Mouse (Mus musculus): ENCODE measurements around the gene Rnf43. TPM values are rescaled to one million over a fixed set of nuclear protein-coding genes. Genes with fewer than 3 reads are reported as not detected.

Rnf43 gene
- polyA plus RNA-seq, 1 experiment = 19.6 TPM

GRCm38 (mm10) chr11:87629859-87630258 lies 32.7 kb upstream of the Rnf43 start:
- Histone ChIP-seq H3K27me3 (ENCODE audit: control insufficient read depth, insufficient read depth, low read length) (no peaks in the 10 kb centered on the region), H3K36me3 (ENCODE audit: control insufficient read depth, insufficient read depth, low read length) (peaks cover 8% of the 10 kb centered on the region; the same call in 1 of the 2 replicates), H3K27ac (ENCODE audit: insufficient read depth, low read depth, low read length) (no peak overlapping the region)

GRCm38 (mm10) chr11:87638793-87639192 lies 23.7 kb upstream of the Rnf43 start:
- Histone ChIP-seq H3K36me3 (ENCODE audit: control insufficient read depth, insufficient read depth, low read length) (no peaks in the 10 kb centered on the region), H3K27ac (ENCODE audit: insufficient read depth, low read depth, low read length) (peak overlapping the region; percentile 30; the same call in 1 of the 2 replicates), H3K4me1 (ENCODE audit: control insufficient read depth, insufficient read depth, insufficient read length, low read length) (peaks cover 2% of the 10 kb centered on the region; the same call in 1 of the 2 replicates), H3K4me3 (ENCODE audit: low read depth, low read length) (peak overlapping the region; percentile 76), H3K27me3 (ENCODE audit: control insufficient read depth, insufficient read depth, low read length) (no peaks in the 10 kb centered on the region)
- whole genome bisulfite sequencing = 32% methylated on average over 2 of the region's 2 CpGs
- no peak for TF ChIP-seq POLR2A (IDR thresholded peaks at IDR 0.05; ENCODE audit: low read depth, low read length)
- no peak for TF ChIP-seq CTCF (IDR thresholded peaks at IDR 0.05; ENCODE audit: extremely low read depth, insufficient read length, insufficient replicate concordance, low read depth, low read length)

More at GRCm38 (mm10) chr11:87629859-87630258, 32.7 kb upstream of the Rnf43 start:
- Histone ChIP-seq H3K4me3 (ENCODE audit: low read depth, low read length) (no peak overlapping the region), H3K4me1 (ENCODE audit: control insufficient read depth, insufficient read depth, insufficient read length, low read length) (no peaks in the 10 kb centered on the region)
- TF ChIP-seq POLR2A (IDR thresholded peaks at IDR 0.05; ENCODE audit: low read depth, low read length) = no peak
- peak; percentile 67; the same call in 1 of the 2 replicates for TF ChIP-seq CTCF (IDR thresholded peaks at IDR 0.05; ENCODE audit: extremely low read depth, insufficient read length, insufficient replicate concordance, low read depth, low read length)
- WGBS = 8% methylated on average over 10 of the region's 10 CpGs

GRCm38 (mm10) chr11:87639206-87639605 lies 23.3 kb upstream of the Rnf43 start:
- WGBS = under 1% methylated on average over 29 of the region's 29 CpGs
- peak overlapping the region; percentile 30; the same call in 1 of the 2 replicates for H3K27ac ChIP-seq (ENCODE audit: insufficient read depth, low read depth, low read length)

GRCm38 (mm10) chr11:87642865-87643264 lies 19.7 kb upstream of the Rnf43 start:
- TF ChIP-seq POLR2A (IDR thresholded peaks at IDR 0.05; ENCODE audit: low read depth, low read length) (no peak), CTCF (IDR thresholded peaks at IDR 0.05; ENCODE audit: extremely low read depth, insufficient read length, insufficient replicate concordance, low read depth, low read length) (no peak)
- Histone ChIP-seq H3K4me3 (ENCODE audit: low read depth, low read length) (no peak overlapping the region), H3K36me3 (ENCODE audit: control insufficient read depth, insufficient read depth, low read length) (no peaks in the 10 kb centered on the region), H3K27ac (ENCODE audit: insufficient read depth, low read depth, low read length) (no peak overlapping the region), H3K4me1 (ENCODE audit: control insufficient read depth, insufficient read depth, insufficient read length, low read length) (peaks cover 2% of the 10 kb centered on the region; the same call in 1 of the 2 replicates), H3K27me3 (ENCODE audit: control insufficient read depth, insufficient read depth, low read length) (no peaks in the 10 kb centered on the region)

More at GRCm38 (mm10) chr11:87639206-87639605, 23.3 kb upstream of the Rnf43 start:
- TF ChIP-seq POLR2A (IDR thresholded peaks at IDR 0.05; ENCODE audit: low read depth, low read length) (peak; percentile 70; the same call in 1 of the 2 replicates), CTCF (IDR thresholded peaks at IDR 0.05; ENCODE audit: extremely low read depth, insufficient read length, insufficient replicate concordance, low read depth, low read length) (no peak)
- no peaks in the 10 kb centered on the region for H3K36me3 ChIP-seq (ENCODE audit: control insufficient read depth, insufficient read depth, low read length)
- H3K4me1 ChIP-seq (ENCODE audit: control insufficient read depth, insufficient read depth, insufficient read length, low read length) = peaks cover 2% of the 10 kb centered on the region; the same call in 1 of the 2 replicates
- no peaks in the 10 kb centered on the region for H3K27me3 ChIP-seq (ENCODE audit: control insufficient read depth, insufficient read depth, low read length)
- peak overlapping the region; percentile 76 for H3K4me3 ChIP-seq (ENCODE audit: low read depth, low read length)

- 25% methylated on average over 5 of the region's 5 CpGs for WGBS
- TF ChIP-seq CTCF (IDR thresholded peaks at IDR 0.05; ENCODE audit: extremely low read depth, insufficient read length, insufficient replicate concordance, low read depth, low read length) (no peak), POLR2A (IDR thresholded peaks at IDR 0.05; ENCODE audit: low read depth, low read length) (no peak)
- Histone ChIP-seq H3K4me1 (ENCODE audit: control insufficient read depth, insufficient read depth, insufficient read length, low read length) (peaks cover 4% of the 10 kb centered on the region; the same call in 1 of the 2 replicates), H3K27me3 (ENCODE audit: control insufficient read depth, insufficient read depth, low read length) (no peaks in the 10 kb centered on the region), H3K4me3 (ENCODE audit: low read depth, low read length) (no peak overlapping the region), H3K27ac (ENCODE audit: insufficient read depth, low read depth, low read length) (no peak overlapping the region), H3K36me3 (ENCODE audit: control insufficient read depth, insufficient read depth, low read length) (no peaks in the 10 kb centered on the region)
These were observed 7.8 kb upstream of the Rnf43 start for GRCm38 (mm10) chr11:87654693-87655092.

- TF ChIP-seq CTCF (IDR thresholded peaks at IDR 0.05; ENCODE audit: extremely low read depth, insufficient read length, insufficient replicate concordance, low read depth, low read length) = no peak
- no peak for TF ChIP-seq POLR2A (IDR thresholded peaks at IDR 0.05; ENCODE audit: low read depth, low read length)
- no peaks in the 10 kb centered on the region for H3K4me1 ChIP-seq (ENCODE audit: control insufficient read depth, insufficient read depth, insufficient read length, low read length)
- H3K27ac ChIP-seq (ENCODE audit: insufficient read depth, low read depth, low read length) = no peak overlapping the region
- H3K4me3 ChIP-seq (ENCODE audit: low read depth, low read length) = no peak overlapping the region
- 70% methylated on average over 7 of the region's 7 CpGs for WGBS
- H3K27me3 ChIP-seq (ENCODE audit: control insufficient read depth, insufficient read depth, low read length) = no peaks in the 10 kb centered on the region
- H3K36me3 ChIP-seq (ENCODE audit: control insufficient read depth, insufficient read depth, low read length) = no peaks in the 10 kb centered on the region
These were observed 3.3 kb upstream of the Rnf43 start for GRCm38 (mm10) chr11:87659216-87659615.

- Histone ChIP-seq H3K36me3 (ENCODE audit: control insufficient read depth, insufficient read depth, low read length) (peaks cover 3% of the 10 kb centered on the region; the same call in 1 of the 2 replicates), H3K4me3 (ENCODE audit: low read depth, low read length) (peak overlapping the region; percentile 75), H3K27me3 (ENCODE audit: control insufficient read depth, insufficient read depth, low read length) (no peaks in the 10 kb centered on the region), H3K4me1 (ENCODE audit: control insufficient read depth, insufficient read depth, insufficient read length, low read length) (peaks cover 2% of the 10 kb centered on the region; the same call in 1 of the 2 replicates), H3K27ac (ENCODE audit: insufficient read depth, low read depth, low read length) (peak overlapping the region; percentile 72)
- TF ChIP-seq POLR2A (IDR thresholded peaks at IDR 0.05; ENCODE audit: low read depth, low read length) (no peak), CTCF (IDR thresholded peaks at IDR 0.05; ENCODE audit: extremely low read depth, insufficient read length, insufficient replicate concordance, low read depth, low read length) (no peak)
- WGBS = 5% methylated on average over 14 of the region's 14 CpGs
These were observed 300 bp downstream of the Rnf43 start for GRCm38 (mm10) chr11:87662822-87663221.
